Mouse (Mus musculus) kidney, adult 10 weeks (tissue): ENCODE measurements around the gene Pdcl2. TPM values are rescaled to one million over a fixed set of nuclear protein-coding genes. Genes with fewer than 3 reads are reported as not detected.

Experiments
- polyA plus RNA-seq: library from polyadenylated mRNA; stranded (reverse); fragments of 350-450 nt; fragmentation: Illumina TruSeq; extraction: RNeasy Lipid Tissue Mini Kit (QIAGEN cat#74804); gene quantifications from one replicate; pipeline ENCODE4 v1.2.3, GENCODE M21; 2014; ENCODE audit warnings: low read depth, low replicate concordance

Pdcl2 gene
- polyA plus RNA-seq, result 1.1 TPM

DNA sequence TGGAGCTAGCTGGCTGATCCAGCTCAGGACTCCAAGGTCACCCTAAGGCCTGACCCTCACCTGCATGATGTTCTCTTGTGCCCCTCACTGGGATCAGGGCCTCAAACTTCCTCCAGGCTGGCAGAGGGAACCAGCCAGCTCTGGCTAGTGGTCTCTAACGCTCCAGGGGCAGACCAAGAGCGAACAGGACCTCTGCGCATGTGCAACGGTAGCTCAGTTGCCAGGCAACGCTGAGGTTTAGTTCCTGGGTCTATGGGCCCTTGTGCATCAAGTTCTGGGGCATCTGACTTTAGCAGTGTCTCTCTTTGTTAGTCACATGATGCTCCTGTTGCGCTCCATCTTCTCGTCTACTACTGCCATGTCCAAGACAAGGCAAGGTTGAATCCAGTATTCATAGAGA, at the start of gene Pdcl2:
Gene Pdcl2, minus strand, starts transcription at position 204 of the 400 bp plus-strand sequence.

DNA sequence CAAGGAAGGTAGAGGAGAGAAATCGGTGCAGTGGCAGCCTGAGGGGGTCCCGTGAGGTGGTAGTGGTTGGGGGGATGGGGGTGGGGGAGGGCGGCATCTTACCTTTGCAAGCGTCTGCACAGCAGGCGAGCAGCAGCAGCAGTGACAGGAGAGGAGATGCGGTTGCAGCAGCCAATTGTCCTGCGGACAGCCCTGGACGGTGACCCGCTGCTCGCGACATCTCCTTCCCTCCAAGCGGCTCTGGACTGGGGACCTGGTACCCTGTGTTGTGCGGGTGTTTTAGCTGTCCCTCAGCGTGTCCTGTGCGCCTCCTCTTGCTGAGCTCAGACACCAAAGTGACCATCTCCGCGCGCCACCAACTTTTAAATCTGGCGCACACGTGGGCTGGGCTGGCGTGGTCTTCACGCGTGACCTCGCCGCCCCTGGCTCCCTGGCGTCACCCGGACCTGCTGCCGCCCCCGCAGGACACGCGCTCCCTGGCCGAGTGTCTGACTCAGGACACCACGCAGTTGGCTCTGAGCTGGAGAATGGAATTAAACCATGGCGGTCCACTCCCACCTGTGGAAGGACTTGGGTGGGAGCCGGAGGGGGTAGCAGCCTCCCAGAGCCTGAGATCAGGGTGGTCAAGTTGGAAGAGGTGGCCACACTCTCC, 32.6 kb upstream of the Pdcl2 start, which contains the start of gene Nmu:
Gene Nmu, minus strand, starts transcription at position 336 of the 652 bp plus-strand sequence.

DNA sequence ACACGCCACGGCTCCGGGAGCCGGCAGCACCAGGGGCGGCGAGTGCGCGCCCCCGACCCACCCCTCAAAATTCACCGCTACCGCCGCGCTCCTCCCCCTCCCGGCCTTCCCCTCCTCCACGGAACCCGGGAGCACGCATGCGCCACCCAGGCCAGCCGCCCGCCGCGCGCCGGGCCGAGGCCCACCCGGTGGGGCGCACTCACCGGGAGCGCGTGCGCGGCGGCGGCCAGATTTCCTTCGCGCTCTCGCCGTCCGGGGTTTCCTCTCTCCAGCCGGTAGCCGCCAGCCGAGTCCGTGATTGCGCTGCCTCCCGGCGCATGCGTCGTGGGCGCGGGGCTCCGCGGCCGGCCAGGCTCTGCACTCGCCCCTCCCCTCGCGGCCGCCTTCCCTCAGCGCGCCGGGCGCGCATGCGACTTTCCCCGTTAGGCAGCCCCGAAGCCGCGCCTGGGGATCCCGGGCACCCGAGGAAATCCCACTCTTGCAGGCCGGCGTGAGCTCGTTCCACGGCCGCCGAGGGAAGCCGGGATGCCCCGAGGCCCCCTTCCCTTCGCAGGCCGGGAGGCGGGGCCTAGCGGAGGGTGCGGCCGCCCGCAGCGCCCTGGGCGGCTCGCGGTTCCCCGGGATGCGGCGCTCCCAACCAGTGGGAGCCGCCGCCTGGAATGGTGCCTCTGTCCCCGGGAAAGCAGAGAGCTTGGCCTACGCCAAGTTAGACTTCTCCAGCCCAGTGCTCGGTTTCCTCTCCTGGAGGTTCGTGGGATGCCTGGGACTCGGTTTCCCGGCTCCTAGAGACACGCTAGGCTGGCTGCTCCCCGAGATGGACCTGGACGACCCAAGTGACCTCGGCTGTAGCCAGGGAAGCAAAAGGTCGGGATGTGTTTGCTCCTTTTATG, 26.3 kb downstream of the Pdcl2 start, which contains the start of gene Clock:
Gene Clock, minus strand, starts transcription at position 341 of the 890 bp plus-strand sequence.

Other genes starting within 250 kb of the Pdcl2 start
- gene Srd5a3, start 190.9 kb downstream of the Pdcl2 start, polyA plus RNA-seq, result 19.0 TPM
- 105 TPM for gene Tmem165, start 147.3 kb downstream of the Pdcl2 start, polyA plus RNA-seq
- gene Clock, start 26.4 kb downstream of the Pdcl2 start, polyA plus RNA-seq, result 65.2 TPM
- gene Nmu, start 32.6 kb upstream of the Pdcl2 start, polyA plus RNA-seq, result not detected
- gene Gm7271, start 152.9 kb upstream of the Pdcl2 start, polyA plus RNA-seq, result not detected
- 69.4 TPM for gene Exoc1, start 198.2 kb upstream of the Pdcl2 start, polyA plus RNA-seq